Mouse (Mus musculus): ENCODE measurements around the gene Kptn.

The Kptn gene

DNA sequence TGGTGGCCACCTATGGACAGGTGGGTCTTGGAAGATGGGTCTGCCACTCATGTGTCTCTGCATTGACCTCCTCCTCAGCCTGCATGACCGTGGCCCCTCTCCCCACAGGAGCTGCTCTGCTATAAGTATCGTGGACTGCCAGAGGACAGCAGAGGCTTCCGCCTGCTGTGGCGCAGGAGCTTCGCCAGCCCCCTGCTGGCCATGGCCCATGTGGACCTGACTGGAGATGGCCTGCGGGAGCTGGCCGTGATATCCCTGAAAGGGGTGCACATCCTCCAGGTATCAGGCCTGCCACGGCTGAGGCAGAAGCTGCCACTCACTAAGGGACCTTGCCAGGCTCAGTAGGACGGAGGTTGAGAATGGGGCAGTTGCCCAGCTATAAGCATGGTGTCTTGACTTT lies 6.1 kb downstream of the Kptn start:
- no peak for DNase-seq

DNA sequence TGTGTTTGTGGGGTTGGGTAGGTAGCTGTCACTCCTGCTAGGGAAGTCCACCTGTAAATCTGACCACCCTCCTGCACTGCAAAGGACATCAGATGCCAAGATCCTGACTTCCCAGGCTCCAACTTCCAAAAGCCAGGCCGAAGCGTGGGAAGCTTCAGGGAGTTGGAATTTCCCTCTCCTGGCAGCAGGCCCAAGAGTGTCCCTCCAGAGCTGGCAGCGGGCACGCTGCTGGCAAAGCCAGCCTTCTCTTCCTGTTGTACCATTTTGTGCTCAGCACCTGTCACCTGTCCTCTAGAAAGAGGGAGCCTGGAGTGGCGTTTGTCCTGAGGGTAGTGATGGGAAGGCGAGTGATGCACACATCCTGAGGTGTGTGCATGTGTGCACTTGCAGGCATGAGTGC lies 8.6 kb downstream of the Kptn start:
- no peak for DNase-seq

DNA sequence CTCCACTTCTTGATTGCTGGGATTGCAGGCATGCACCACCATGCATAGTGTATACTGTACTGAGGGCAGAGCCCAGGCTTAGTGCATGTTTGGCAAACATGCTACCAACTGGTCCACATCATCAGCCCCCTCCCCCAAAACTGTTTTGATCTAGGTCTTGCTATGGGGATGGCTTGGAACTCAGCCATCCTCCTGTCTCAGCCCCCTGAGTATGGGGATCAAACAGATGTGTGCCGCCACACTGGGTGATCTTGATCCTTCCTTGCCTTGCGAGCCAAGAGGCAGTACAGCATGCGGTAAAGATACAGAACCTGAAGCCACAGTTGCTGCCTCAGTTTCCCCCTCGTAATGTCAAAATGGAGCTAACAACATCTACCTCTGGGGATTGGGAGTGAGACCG lies 9.2 kb downstream of the Kptn start:
- no peak for DNase-seq

DNA sequence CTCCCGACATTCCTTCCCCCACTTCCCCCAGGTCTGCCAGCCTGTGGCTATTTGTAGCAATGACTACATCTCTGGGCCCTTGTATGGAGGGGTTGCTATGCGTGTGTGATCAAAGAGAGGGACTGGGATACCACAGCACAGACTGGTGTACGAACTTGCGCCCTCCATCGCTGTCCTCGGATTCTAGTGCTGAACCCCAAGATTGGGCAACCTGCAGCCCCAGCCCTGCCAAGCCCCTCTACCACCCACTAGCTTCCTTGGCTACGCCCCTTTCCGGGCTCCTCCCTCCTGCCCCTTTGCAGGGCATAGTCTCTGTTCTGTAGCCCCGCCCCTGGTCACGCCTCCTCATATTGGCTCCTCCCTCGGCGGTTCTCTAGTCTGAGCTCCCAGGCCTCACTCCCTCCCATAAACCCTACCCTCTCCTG lies 9.7 kb downstream of the Kptn start, which contains the start of gene Slc8a2:
Gene Slc8a2, plus strand, starts transcription at position 406 of the 425 bp plus-strand sequence.
- peak; percentile 88 for DNase-seq

DNA sequence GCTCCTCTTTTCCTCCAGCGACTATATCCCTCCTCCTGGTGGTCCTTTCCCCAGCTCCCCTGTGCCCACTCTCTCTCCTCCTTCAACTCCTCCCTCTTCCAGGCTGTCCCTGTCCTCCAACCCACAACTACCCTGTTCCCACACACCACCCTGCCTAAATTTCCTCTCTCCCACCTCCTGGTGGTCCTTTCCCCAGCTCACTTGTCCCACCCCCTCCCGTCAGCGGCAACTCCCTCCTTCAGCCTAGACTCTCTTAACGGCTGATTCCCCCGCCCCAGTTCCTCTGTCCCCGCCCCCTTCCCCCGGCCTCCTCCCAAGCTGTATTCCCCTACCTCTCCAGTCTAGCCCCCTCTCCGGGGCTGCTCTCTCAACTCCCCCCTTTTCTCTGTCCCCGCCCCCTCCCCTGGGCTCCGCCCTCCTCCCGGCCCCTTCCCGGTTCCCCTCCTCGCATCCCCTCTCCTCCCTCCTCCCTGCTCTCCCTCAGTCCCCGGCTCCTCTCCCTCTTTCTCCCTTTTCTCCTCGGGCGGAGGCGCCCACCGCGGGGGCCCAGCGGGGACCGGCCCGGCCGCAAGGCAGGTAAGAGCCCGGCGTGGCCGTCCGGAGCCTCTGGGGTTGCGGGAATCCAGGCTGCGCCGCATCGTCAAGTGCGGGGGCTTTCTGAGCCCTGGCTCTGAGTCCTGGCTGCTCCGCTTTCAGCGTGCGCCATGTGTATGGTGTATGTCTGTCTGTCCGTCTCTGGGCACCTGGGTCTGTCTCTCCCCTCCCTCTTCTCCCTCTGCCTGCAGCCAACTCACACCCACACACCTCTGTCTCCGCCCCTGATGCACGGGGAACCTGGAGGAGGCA lies 10.4 kb downstream of the Kptn start:
- DNase-seq, result peak; percentile 90

DNA sequence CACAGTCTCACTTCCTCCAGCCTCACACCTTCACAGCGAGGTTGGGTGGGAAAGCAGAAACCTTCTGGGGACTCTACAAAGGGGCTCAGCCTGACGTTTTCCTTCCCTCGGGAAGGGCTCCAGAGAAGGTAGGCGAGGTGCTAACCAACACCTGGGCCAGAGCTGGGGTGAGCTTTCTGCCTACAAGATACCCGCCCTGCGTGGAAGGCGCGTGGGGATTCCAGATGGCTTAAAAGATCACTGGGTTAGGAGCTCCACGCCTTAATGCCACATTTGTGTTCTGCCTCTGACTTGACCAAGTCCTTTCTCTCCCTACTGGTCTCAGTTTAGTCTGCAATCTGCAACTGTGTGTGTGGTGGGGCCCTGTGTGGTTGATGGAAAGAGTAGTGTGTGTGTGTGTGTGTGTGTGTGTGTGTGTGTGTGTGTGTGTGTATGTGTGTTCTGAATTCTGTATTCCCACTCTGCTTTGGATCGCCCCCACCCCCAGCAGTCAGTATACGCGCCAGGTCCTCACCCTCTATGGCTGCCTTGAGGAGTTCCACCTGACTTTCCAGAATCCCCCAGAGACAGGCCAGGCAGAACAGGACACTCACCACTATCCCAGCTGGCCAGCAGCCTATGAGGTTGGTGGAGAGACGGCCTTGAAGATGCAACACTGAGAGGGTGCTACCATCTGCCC lies 11.4 kb downstream of the Kptn start:
- DNase-seq, result no peak

DNA sequence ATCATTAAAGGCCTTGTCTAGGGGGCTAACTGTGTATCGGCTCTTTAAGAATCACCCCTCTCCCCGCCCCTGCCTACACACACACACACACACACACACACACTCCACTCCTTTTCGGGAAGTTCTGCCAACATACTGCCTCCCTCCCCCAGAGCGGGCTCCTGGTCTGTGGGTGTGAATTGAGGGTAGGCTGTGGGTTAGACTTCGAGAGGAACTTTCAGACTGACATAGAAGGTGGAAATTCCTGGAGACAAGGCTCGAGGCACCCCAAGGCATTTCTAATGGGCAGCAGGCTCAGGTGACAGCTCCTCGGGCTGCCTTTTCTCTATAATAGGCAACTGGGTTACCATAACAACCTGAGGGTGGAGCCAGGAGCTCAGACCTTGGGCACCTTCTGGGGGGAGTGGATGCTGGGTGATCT lies 12.5 kb downstream of the Kptn start:
- DNase-seq, result peak; percentile 57

DNA sequence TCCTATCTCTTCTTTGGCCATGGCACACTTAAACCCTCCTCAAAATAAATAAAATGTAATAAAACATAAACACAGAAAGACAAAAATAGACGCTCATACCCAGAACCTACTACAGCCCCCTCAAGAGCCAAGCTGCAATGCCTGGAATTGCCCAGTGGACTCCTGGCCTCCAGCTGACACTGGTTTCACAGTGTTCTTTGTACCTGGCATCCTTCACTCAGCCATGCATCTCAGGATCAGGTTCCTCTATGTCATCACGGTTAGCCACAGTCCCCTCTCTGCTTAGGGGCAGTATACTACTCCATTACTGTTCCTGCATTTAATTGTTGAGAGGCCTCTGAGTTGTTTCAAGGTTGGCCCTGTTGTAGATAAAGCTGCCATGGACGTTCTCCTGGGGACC lies 13.2 kb downstream of the Kptn start:
- DNase-seq, result no peak

DNA sequence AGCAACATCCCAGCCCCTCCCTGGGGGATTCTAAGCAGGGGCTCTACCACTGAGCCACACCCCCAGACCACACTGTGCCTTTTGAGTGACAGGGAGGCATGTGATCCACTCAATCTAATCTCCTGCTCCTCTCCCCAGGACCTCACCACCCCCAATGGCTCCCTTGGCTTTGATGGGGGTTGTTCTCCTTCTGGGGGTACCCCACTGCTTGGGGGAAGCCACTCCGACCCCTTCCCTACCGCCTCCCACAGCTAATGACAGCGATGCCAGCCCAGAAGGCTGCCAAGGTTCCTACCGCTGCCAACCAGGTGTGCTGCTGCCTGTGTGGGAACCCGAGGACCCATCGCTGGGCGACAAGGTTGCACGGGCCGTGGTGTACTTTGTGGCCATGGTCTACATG lies 14.0 kb downstream of the Kptn start:
- no peak for DNase-seq

DNA sequence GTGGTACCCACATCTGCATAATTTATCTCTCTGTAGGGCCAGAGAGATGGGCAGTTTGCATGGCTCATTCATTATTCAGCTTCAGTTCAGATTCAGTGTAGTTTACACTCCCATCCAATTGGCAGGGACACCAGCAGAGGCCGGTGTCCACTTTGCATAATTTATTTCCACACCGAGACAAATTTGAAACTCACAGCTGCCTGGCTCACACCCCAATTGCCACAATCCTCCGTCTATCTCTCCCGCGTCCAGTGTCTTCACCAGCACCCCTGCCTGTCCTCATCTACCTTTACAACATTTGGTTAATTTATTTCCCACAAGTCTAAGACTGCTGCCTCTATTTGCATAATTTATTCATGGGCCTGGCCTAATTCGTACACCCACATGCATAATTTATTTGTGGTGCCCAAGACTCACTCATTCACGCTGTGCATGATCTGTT lies 15.3 kb downstream of the Kptn start:
- no peak for DNase-seq

DNA sequence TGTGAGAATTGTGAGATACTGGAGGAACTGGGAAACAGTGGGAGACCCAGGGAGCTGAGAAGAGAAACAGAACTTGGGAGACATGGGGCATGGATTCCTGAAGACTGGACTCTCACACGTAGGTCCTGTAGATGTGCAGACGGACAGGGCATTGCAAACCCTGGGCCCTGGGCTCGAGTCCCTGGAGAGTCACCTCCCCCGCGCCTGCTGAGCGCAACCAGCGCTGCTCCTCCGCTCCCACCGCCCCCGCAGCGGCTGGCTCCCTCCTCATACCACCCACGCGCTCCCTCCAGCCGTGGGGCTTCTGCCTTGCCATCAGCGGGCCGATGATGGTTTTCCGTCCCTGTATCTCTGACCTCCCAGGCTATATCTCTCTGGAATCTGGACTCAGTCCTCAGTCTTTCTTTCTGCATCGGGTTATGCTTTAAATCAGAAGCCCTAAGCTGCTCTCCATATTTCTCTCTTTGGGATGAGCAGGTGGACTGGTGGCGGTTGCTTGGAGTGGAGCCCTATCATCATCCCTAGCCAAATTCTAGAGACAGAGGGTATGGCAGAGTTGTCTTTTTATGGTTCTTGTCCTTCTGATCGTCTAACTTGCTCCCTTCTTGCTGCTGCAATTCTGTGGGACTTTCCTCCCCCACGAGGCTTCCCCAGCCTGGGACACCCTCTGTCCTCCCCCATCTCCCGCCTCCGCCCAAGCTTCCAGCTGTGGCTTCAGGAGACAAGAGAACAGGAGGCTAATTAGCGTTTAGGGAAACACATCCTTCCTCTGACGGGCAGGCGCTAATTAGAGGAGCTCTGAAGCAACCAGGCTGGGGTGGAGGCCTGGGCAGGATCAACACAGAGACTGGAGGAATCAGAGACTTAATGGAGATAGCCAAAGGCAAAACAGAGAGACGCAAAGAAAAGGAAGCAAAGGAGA lies 27.1 kb downstream of the Kptn start:
- DNase-seq, result no peak

DNA sequence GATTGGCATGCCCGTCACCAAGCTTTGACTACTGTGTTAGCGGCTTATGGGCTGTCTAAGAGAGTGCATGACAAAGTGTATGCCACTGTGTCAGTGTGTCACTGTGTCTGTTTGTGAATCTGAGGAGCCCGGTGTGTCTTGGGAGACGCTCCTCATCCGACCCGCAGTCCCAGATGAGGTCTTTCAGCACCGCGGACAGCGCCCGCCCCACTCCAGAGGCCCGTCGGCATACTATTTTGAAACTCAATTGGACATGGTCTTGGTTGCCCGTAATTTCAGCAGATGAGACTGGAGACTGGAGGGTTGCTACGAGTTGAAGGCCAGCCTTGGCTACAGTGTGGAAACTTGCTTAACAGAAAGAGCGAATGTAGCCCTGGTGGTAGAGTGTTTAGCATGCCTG lies 27.9 kb downstream of the Kptn start:
- peak; percentile 77 for DNase-seq

DNA sequence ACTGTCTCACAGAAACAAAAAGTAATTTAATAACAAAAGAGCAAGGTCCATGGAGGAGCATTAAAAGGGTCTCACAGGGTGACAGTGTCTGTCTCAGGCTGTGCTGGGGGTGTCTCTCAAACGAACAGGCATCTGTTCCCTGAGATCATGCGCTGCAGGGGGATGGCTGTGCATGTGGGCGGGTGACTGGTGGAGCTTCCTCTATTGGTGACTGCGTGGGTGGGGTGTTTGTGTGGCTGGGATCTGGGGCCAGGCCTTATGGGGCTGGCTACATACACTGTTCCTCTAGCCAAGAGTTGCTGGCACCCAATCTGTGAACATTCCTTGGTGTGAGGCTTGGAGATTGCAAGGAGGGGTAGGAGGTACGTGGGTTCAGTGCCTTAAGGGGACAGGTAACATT lies 29.5 kb downstream of the Kptn start:
- DNase-seq, result no peak

DNA sequence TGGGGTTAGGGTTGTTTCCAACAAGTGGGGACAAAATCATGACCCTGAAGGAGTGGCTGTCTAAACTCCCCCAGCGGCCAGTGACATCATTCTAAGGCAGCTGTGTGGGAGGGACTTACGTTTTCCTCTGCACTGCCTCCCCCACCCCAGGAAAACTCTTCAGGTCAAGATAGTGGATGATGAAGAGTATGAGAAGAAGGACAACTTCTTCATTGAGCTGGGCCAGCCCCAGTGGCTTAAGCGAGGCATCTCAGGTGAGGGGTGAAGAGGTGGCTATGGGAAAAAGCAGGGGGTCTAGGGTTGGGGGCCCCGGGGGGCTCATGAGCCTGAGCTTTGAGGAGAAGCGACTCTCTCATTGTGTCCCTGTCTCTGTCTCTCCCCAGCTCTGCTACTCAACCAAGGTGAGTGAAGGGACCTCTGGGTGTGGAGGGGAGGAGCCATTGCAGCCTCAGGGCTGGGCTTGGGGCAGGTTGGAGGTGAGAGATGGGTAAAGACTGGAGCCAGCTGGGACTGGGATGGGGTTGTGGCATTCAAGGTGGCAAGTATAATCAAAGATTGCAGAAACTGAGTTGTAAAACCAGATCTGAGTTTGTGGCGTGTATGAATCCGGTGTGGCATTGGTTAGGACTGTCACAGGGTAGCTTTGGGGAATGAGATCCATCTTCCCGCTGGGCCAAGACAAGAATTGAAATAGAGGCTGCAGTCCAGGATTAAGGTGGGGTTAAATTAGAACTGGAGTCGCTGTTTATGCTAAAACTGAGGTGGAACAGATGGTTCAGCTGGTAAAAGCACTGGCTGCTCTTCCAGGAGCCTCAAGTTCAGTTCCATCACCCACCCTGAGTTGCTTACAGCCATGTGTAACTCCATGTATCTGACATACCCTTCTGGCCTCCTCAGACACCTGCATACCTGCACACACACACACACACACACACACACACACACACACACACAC lies 30.8 kb downstream of the Kptn start:
- DNase-seq, result no peak

DNA sequence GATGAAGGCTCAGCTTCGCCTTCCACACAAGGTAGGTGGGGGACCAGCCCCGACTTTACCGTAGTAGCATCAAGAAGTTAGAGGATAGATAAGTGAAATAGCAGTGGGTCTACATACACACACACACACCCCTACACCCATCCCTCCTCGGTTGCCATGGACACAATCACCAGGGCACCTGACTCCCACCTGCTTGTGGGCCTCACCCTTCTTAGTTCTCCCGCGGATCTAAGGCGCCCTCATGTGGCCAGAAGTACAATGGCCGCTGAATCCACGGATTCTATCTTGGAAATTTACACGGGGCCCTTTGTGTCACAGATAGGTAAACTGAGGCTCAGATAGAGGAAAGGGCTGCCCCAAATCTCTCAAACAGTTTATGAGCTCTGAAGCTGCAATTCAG lies 33.8 kb downstream of the Kptn start:
- peak; percentile 73 for DNase-seq

DNA sequence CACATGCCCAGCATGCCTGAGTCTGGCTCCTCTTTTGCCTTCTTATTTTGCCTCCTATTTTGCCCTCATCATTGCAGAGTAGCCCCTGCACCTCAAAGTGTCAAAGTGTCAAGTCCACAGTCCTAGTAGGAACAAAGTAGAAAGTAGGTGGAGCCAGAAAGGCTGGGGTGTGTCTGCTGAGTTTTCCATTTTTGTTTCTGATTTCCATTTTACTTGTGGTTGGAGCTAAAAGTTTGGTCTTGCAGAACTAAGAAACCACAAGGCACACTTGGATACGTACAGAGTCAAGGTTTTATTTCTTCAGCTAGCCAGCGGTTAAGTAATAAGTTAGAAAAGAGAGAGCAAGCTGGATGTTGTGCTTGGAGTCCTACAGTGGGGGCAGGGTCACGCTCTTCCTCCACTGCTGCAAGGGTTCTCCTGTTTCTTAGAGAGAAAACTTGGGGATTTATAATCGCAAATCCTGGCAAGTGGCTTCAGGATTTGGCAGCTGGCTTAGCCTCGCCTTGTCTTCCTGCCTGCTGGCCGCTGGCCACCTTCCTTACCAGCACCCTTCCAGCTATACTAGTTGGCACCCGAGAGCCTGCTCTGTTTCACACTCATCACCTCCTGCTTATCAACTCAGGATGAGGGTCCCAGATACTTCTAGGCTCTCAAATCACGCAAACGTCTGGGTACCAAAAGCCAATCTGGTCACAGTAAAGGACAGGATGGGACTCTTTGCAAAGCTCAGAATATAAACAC lies 35.6 kb downstream of the Kptn start:
- DNase-seq, result no peak

DNA sequence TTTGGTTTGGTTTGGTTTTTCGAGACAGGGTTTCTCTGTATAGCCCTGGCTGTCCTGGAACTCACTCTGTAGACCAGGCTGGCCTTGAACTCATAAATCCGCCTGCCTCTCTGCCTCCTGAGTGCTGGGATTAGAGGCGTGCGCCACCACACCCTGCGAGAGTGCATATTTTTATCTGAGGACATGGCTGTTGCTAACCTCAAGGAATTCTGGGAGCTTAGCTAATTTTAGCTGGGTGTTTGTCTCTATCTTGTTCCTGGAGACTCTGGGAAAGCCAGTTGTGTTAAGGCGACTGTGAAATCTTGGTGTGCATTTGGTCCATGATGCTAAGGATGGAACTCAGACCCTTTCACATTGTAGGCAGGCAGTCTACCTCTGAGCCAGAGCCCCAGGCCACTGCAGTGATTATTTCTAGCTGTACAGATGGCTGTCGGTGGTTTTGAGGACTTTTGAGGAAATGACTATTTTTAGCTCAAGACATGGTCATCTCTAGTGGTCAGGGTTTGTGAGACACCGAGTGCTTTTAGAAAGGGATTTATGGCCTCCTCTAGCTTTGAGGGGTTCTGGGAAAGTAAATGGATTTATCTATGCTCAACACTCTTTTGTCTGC lies 36.5 kb downstream of the Kptn start:
- DNase-seq, result no peak

DNA sequence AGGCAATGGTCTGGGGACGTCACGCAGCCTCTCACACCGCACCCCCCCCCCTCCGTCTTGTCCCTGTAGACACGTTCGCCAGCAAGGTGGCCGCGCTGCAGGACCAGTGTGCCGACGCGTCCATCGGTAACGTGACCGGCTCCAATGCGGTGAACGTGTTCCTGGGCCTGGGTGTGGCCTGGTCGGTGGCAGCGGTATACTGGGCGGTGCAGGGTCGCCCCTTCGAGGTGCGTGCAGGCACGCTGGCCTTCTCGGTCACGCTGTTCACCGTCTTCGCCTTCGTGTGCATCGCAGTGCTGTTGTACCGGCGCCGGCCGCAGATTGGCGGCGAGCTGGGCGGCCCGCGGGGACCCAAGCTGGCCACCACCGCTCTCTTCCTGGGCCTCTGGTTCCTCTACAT lies 39.0 kb downstream of the Kptn start:
- DNase-seq, result peak; percentile 26

DNA sequence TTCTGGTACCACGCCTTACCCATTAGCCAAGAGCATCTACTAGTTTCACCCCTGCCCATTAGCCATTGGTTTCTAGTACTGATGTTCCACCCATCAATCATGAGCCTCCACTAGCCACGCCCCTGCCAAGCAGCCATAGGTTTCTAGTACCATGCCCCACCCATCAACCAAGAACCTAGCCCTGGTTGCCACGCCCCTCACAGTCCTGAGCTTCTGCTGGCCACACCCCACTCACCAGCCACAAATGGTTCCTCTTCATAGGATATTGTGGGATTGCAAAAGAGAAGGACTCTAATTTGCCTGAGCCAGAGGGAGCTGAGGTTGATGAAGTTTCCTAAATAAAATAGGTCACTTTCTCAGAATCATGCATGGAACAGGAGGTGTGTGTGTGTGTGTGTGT lies 41.0 kb downstream of the Kptn start:
- no peak for DNase-seq

DNA sequence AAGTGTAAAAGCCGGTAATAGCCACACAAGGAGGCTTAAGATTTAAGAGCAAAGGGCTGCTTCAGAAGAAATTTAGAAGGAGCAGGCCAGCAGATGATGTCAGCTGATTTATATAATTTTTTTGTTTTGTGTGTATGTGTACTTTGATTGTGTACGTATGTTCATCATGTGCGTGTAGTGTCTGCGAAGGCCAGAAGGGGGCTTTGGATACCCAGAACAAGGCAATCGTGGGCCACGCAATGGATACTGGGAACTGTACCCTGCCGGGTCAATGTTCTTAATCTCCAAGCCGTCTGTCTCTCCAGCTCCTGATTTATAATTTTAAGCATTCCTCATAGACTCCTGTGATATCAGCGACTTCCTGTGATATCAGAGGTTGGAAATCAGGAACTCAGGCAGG lies 41.6 kb downstream of the Kptn start:
- no peak for DNase-seq

DNA sequence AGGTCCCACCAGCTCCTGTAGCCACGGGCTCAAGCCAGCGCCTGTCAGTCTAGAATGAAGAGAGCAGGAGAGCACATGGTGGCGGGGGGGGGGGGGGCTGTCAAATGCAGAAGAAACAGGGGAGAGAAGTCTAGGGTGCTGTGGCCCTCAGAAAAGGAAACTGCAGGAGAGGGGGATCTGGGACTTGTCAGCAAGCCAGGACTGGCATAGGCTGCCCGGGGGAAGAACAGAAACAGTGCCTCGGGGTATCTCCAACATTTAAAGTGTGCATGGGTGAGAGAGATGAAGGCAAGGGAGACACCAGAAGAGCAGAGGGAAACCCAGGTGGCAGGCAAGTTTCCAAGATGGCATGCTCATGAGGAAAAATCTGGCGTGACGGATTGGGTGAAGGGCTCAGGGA lies 42.3 kb downstream of the Kptn start:
- no peak for DNase-seq
